Mouse (Mus musculus) c-Kit-positive CD71-positive TER-119-positive erythroid progenitor cells, embryonic 14.5 days (primary cell): Measurements from ENCODE around the gene Dazap1.

Source experiments
- DNase-seq: peaks from one replicate; pipeline ENCODE4 v3.0.0-alpha.2; 2013; ENCODE audit warnings: low spot score

Gene Dazap1

GRCm38 (mm10) chr10:80298571-80299281 is 37.4 kb downstream of the Dazap1 start:
- DNase-seq = no peak

DNA sequence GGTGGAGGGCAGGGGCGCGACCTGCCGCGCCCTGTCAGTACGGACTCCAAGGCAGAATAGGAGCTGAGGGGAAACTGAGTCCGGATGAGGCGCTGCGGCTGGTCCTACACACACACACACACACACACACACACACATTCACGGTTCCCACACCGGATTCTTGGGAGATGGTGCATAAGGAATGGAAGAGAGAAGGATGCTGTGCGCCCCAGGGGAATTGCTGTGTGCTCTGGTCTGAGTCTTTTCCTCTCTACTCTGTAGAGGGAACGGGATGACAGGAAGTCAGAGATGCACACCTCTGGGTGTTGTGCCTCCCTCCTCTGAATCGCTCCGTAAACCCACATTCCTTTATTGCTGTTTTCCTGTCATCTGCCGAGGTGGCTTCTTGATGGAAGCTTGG is 38.0 kb downstream of the Dazap1 start:
- DNase-seq = no peak

- no peak for DNase-seq
Observed at GRCm38 (mm10) chr10:80299824-80300223, 38.5 kb downstream of the Dazap1 start.

DNA sequence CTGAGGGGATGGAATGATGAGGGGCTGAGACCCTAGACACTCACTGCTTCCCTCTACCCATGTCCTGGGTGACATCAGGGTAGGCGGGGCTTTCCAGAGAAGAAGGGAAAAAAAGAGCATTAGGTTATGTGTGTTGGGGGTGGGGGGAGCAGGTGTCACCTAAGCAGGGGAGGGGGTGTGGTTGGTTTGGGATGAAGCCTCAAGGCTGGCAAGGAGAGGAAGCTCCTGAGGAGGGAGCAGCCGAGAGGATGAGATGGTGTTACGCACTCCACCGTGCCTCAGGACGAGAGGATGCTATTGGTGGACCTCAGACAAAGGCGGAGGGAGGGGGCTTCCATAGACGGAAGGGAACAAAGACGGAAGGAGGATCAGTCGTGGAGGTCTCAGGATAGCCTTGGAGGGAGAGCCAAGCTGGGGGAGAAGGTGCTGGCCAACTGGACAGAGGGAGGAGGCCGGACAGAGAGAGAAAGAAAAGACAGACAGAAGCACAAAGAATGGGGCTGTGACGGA is 39.4 kb downstream of the Dazap1 start:
- DNase-seq = no peak

- no peak for DNase-seq
Observed at GRCm38 (mm10) chr10:80301256-80302081, 40.2 kb downstream of the Dazap1 start.

DNA sequence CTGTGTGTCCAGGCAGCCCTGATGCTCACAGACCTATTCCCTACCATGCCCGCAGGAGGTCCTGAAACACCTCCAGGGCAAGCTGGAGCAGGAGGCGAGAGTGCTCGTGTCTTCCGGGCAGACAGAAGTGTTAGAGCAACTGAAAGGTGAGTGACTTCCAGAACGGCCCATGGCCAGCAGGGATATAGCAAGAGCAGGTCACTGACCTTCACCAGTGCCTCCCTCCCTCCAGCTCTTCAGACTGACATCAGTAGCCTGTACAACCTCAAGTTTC is 40.7 kb downstream of the Dazap1 start:
- DNase-seq = no peak

- no peak for DNase-seq
Observed at GRCm38 (mm10) chr10:80302471-80302881, 41.2 kb downstream of the Dazap1 start.

DNA sequence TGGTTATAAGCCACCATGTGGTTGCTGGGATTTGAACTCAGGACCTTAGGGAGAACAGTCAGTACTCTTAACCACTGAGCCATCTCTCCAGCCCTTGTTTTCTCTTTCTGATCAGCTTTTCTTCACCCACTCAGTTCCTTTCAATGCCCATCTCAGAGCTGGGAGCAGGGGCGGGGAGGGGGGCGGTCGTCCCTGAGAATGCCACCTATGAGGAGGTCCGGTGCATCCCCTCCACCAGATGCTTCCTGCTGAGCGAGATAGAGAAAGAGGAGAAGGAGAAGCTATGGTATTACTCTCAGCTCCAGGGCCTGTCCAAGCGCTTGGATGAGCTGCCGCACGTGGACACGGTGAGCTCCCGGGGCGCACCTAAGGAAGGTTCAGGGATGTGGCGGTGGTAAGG is 43.2 kb downstream of the Dazap1 start:
- no peak for DNase-seq

DNA sequence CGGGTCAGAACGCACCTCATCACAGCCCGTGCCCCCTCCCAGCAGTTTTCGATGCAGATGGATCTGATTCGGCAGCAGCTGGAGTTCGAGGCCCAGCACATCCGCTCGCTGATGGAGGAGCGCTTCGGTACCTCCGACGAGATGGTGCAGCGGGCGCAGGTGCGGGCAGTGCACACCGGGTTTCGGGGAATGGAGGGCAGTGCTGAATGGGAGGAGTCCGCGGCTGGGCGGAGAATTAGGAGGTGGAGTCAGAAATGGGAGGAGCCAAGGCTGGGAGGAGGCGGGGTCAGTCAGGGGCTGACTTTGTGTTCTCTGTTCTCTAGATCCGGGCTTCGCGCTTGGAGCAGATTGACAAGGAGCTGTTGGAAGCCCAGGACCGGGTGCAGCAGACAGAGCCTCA is 43.6 kb downstream of the Dazap1 start:
- no peak for DNase-seq

DNA sequence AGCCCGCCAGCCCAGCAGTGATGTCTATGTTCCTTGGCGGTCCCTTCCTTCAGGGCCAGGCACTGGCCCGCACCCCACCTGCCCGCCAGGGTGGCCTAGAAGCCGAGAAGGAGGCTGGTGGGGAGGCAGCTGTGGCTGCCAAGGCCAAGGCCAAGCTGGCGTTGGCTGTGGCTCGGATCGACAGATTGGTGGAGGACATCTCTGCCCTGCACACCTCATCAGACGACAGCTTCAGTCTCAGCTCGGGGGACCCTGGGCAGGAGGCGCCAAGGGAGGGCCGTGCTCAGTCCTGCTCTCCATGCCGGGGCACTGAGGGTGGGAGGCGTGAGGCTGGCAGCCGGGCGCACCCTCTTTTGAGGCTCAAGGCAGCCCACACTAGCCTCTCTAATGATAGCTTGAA is 50.3 kb downstream of the Dazap1 start:
- DNase-seq = no peak

- no peak for DNase-seq
Observed at GRCm38 (mm10) chr10:80312586-80313504, 51.6 kb downstream of the Dazap1 start.

- DNase-seq = no peak
Observed at GRCm38 (mm10) chr10:80313627-80314201, 52.4 kb downstream of the Dazap1 start.

DNA sequence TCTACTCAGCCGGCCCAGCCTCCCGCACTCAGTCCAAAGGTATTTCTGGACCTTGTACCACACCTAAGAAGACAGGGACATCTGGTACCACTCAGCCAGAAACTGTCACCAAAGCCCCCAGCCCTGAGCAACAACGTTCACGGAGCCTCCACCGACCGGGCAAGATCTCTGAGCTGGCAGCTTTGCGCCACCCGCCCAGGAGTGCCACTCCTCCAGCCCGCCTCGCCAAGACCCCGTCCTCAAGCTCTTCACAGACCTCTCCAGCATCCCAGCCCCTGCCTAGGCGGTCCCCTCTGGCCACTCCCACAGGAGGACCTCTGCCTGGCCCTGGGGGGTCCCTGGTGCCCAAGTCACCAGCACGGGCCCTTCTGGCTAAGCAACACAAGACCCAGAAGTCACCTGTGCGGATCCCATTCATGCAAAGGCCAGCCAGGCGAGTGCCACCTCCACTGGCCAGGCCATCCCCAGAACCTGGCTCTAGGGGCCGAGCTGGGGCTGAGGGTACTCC is 53.3 kb downstream of the Dazap1 start:
- no peak for DNase-seq

GRCm38 (mm10) chr10:80315315-80315714 is 54.0 kb downstream of the Dazap1 start:
- no peak for DNase-seq

- DNase-seq = no peak
Observed at GRCm38 (mm10) chr10:80316359-80316781, 55.1 kb downstream of the Dazap1 start.

GRCm38 (mm10) chr10:80317011-80317410 is 55.7 kb downstream of the Dazap1 start:
- DNase-seq = no peak

GRCm38 (mm10) chr10:80320340-80320760 is 59.1 kb downstream of the Dazap1 start, which contains the start of gene 2310011J03Rik:
Gene 2310011J03Rik, minus strand, starts transcription at chr10:80320537.
- DNase-seq = peak; percentile 90

- DNase-seq = no peak
Observed at GRCm38 (mm10) chr10:80321014-80321669, 59.9 kb downstream of the Dazap1 start.

GRCm38 (mm10) chr10:80321670-80322581 is 60.6 kb downstream of the Dazap1 start:
- no peak for DNase-seq

- DNase-seq = no peak
Observed at GRCm38 (mm10) chr10:80322811-80323211, 61.5 kb downstream of the Dazap1 start.
